Mouse (Mus musculus) stomach, postnatal 0 days (tissue): ENCODE measurements around the gene Tgfa.

ENCODE experiments used
- CTCF ChIP-seq: IDR thresholded peaks from 2 replicates; pipeline ENCODE4 v1.5.1; 2016; ENCODE audit warnings: antibody characterized with exemption, low read depth, mild to moderate bottlenecking, moderate library complexity
- EP300 ChIP-seq: optimal IDR thresholded peaks from 2 replicates; pipeline ENCODE3; 2016; ENCODE audit warnings: antibody characterized with exemption

DNA sequence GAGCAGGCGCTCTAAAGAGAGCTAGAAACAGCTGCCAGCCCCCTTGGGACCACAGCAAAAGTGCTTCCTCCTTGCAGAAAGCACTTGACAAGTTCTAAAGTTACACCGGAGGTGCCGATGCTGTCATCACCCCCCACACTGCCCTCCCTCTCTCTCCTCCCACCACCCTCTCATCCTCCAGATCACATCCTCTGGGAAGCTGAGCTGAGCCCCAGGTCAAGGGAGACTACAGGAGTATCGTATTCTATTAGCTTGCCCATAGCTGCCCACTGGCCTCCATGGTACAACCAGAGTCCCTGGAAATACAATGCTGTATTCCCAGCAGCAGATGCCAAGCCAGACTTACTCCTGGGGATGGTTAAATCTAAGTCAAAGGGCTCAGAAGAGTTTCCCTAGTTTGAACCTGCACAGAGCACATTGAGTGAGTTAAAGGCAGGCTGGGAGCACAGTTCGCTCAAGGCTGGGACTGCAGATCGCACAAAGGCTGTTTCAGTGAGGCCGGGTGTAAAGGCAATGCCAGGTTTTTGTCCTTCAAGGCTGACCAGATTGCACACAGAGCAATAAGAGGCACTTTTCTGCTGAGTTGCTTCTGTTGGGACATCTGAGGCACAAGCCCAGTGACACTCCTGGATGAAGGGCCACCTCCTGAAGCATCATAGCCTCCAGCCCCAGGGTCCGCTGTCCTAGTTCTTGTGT is 75.5 kb downstream of the Tgfa start:
- no peak for TF ChIP-seq CTCF
- no peak for TF ChIP-seq EP300
